Mouse (Mus musculus): ENCODE results near the gene Foxa3. TPM values are rescaled to one million over a fixed set of nuclear protein-coding genes. Genes with fewer than 3 reads are reported as not detected.

Foxa3 gene
- total and polyA plus RNA-seq, 3 experiments = not detected

DNA sequence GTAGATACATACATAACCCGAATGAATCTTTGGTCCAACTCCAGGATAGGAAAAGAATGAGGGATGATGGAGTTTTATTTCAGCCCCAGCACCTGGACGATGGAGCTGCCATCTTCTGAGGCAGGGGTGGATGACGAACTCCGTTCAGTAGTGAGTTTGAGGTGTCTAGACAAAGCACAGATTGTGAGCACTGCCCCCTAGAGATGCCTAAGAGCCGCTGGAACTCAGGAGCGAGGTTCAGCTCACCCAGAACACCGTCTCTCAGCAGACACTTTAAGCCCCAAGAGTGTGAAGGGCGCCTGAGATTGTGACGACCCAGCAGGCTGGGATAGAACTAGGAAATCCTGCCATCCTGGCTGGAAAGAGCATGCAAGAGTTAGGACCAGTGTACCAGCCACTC lies 24.5 kb downstream of the Foxa3 start:
- Histone ChIP-seq H3K4me3 (ENCODE audit: control insufficient read depth in 1 of 2, insufficient read depth in 1 of 2, low read depth in 2 of 2, low read length in 2 of 2) (no peak overlapping the region), H3K9me3 (replicated peaks; ENCODE audit: insufficient read depth, low read length) (no peaks in the 10 kb centered on the region), H3K79me2 (ENCODE audit: control insufficient read depth, insufficient read depth, low read length, poor library complexity) (peaks cover 8% of the 10 kb centered on the region), H3K36me3 (ENCODE audit: control insufficient read depth in 1 of 2, insufficient read depth in 2 of 2, low read length in 2 of 2) (peaks cover 0 to 5% of the 10 kb centered on the region in 2 experiments; a peak in 2 of 4 replicates), H3K27ac (ENCODE audit: control insufficient read depth, low read depth, low read length) (no peak overlapping the region), H3K4me1 (ENCODE audit: control insufficient read depth in 1 of 2, insufficient read depth in 2 of 2, low read length in 2 of 2) (peaks cover 5% of the 10 kb centered on the region in 2 experiments; a peak in 3 of 4 replicates), H3K27me3 (ENCODE audit: control insufficient read depth in 1 of 2, insufficient read depth in 2 of 2, low read length in 2 of 2) (no peaks in the 10 kb centered on the region), H3K9ac (ENCODE audit: control insufficient read depth, low read depth, low read length, poor library complexity, severe bottlenecking) (no peak overlapping the region)
- no peak for DNase-seq (ENCODE audit: low read depth, low spot score)
- TF ChIP-seq NELFE (IDR thresholded peaks at IDR 0.05; ENCODE audit: low read depth, low read length) = no peak
- TF ChIP-seq ZC3H11A (IDR thresholded peaks at IDR 0.05; ENCODE audit: low read depth, low read length) = no peak
- TF ChIP-seq CTCF (IDR thresholded peaks at IDR 0.05 in 2 of 3, conservative IDR thresholded peaks at IDR 0.05 in 1 of 3; ENCODE audit: control insufficient read depth in 1 of 3, insufficient read depth in 1 of 3, low read depth in 2 of 3, low read length in 3 of 3, poor library complexity in 1 of 3, severe bottlenecking in 1 of 3) = peak in 2 of 3 experiments; percentile 13 to 19; a peak in 2 of 6 replicates
- TF ChIP-seq UBTF (IDR thresholded peaks at IDR 0.05; ENCODE audit: borderline replicate concordance, insufficient read depth, low read depth, low read length) = no peak
- TF ChIP-seq GABPA (IDR thresholded peaks at IDR 0.05; ENCODE audit: low read depth, low read length) = no peak
- TF ChIP-seq TAL1 (IDR thresholded peaks at IDR 0.05; ENCODE audit: low read length) = no peak
- TF ChIP-seq JUND (IDR thresholded peaks at IDR 0.05; ENCODE audit: low read depth, low read length) = no peak
- TF ChIP-seq BHLHE40 (IDR thresholded peaks at IDR 0.05; ENCODE audit: borderline replicate concordance, low read depth, low read length) = no peak

DNA sequence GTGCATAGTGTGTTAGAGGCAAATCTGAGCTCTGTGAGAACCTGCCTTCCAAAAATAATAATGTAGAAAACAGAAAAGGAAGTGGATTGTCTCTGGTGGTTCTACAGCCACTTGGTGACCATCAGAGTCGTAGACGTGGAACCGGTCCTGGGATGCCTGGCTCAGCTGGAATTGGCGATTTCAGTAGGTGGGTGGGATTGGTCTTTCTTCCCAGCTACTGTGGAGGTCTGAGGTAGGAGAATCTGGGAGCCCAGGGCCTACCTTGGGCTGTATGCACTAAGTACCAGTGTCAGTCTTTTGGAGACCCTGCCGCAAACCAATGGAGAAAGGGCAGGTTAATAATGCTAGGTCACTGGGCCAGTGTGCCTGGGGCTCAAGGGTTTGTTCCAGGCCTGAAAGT lies 30.3 kb downstream of the Foxa3 start:
- H3K79me2 ChIP-seq (ENCODE audit: control insufficient read depth, insufficient read depth, low read length, poor library complexity) = no peaks in the 10 kb centered on the region
- H3K9ac ChIP-seq (ENCODE audit: control insufficient read depth, low read depth, low read length, poor library complexity, severe bottlenecking) = no peak overlapping the region
- H3K4me1 ChIP-seq (ENCODE audit: control insufficient read depth in 1 of 2, insufficient read depth in 2 of 2, low read length in 2 of 2) = peaks cover 0 to 7% of the 10 kb centered on the region in 2 experiments; a peak in 1 of 4 replicates
- TF ChIP-seq CHD2 (IDR thresholded peaks at IDR 0.05; ENCODE audit: low read length) (no peak), MYC (IDR thresholded peaks at IDR 0.05; ENCODE audit: low read depth, low read length) (no peak), USF2 (IDR thresholded peaks at IDR 0.05; ENCODE audit: borderline replicate concordance in 1 of 2, insufficient read depth in 1 of 2, low read depth in 1 of 2, low read length in 2 of 2) (no peak), ZC3H11A (IDR thresholded peaks at IDR 0.05; ENCODE audit: low read depth, low read length) (no peak), ETS1 (IDR thresholded peaks at IDR 0.05; ENCODE audit: low read depth, low read length) (no peak), HCFC1 (IDR thresholded peaks at IDR 0.05; ENCODE audit: low read depth, low read length) (no peak), ZKSCAN1 (IDR thresholded peaks at IDR 0.05; ENCODE audit: low read depth, low read length) (no peak), NELFE (IDR thresholded peaks at IDR 0.05; ENCODE audit: low read depth, low read length) (no peak), TBP (IDR thresholded peaks at IDR 0.05; ENCODE audit: low read depth, low read length) (no peak), POLR2A (IDR thresholded peaks at IDR 0.05; ENCODE audit: control insufficient read depth in 1 of 2, insufficient read depth in 1 of 2, low read depth in 1 of 2, low read length in 2 of 2, poor library complexity in 1 of 2) (no peak), ELF1 (IDR thresholded peaks at IDR 0.05; ENCODE audit: low read depth, low read length) (no peak), BHLHE40 (IDR thresholded peaks at IDR 0.05; ENCODE audit: borderline replicate concordance, low read depth, low read length) (no peak)
- H3K27me3 ChIP-seq (ENCODE audit: control insufficient read depth in 1 of 2, insufficient read depth in 2 of 2, low read length in 2 of 2) = no peaks in the 10 kb centered on the region
- no peak overlapping the region for H3K4me3 ChIP-seq (ENCODE audit: control insufficient read depth in 1 of 2, insufficient read depth in 1 of 2, low read depth in 2 of 2, low read length in 2 of 2)
- no peak for DNase-seq (ENCODE audit: low read depth, low spot score)
- peaks cover 0 to 5% of the 10 kb centered on the region in 2 experiments; a peak in 2 of 4 replicates for H3K36me3 ChIP-seq (ENCODE audit: control insufficient read depth in 1 of 2, insufficient read depth in 2 of 2, low read length in 2 of 2)
- no peaks in the 10 kb centered on the region for H3K9me3 ChIP-seq (replicated peaks; ENCODE audit: insufficient read depth, low read length)
- H3K27ac ChIP-seq (ENCODE audit: control insufficient read depth, low read depth, low read length) = no peak overlapping the region

Measured in MEL (cell line).